Mouse (Mus musculus): ENCODE measurements at regions not wholly inside any gene's neighbourhood (a gene's known extent, or its start where the extent isn't known, plus 50 kb on each side); places are given as distances from the start of the nearest gene placed in this dataset.

GRCm38 (mm10) chr4:24415048-24415447, 81.2 kb upstream of the Mms22l start:
- DNase-seq (ENCODE audit: low spot score in 2 of 2): no peak

- DNase-seq (ENCODE audit: low spot score in 2 of 2): peak; percentile 3 to 7
Observed at GRCm38 (mm10) chr4:24429092-24429928, 66.9 kb upstream of the Mms22l start.

- DNase-seq (ENCODE audit: low spot score in 2 of 2): peak in 1 of 2 experiments; percentile 1
Observed at GRCm38 (mm10) chr4:24429929-24430752, 66.1 kb upstream of the Mms22l start.

GRCm38 (mm10) chr4:24430753-24431072, 65.5 kb upstream of the Mms22l start:
- no peak for DNase-seq (ENCODE audit: low spot score in 2 of 2)

GRCm38 (mm10) chr4:24437258-24437657, 59.0 kb upstream of the Mms22l start:
- no peak for DNase-seq (ENCODE audit: low spot score in 2 of 2)

Data from frontal cortex, postnatal 36 days (tissue).